Mouse (Mus musculus) bone marrow, adult 2 months (tissue): ENCODE data around the gene Zkscan6. TPM values are rescaled to one million over a fixed set of nuclear protein-coding genes. Genes with fewer than 3 reads are reported as not detected.

Source experiments
- H3K27ac ChIP-seq: fragments of 200-500 bp; 2 replicates; pipeline ENCODE4 v1.5.1; 2012; ENCODE audit warnings: low read depth, mild to moderate bottlenecking, control low read depth, inconsistent platforms, low read length; ENCODE audit not compliant: control insufficient read depth, poor library complexity, insufficient read depth
- H3K4me1 ChIP-seq: fragments of 200-500 bp; 2 replicates; pipeline ENCODE4 v1.6.1; 2011; ENCODE audit warnings: low read length; ENCODE audit not compliant: control insufficient read depth, insufficient read depth
- H3K4me3 ChIP-seq: fragments of 200-500 bp; replicated peaks from 2 replicates; pipeline ENCODE3; 2011; ENCODE audit warnings: mild to moderate bottlenecking, low read depth, low read length, control low read depth; ENCODE audit not compliant: control insufficient read depth
- CTCF ChIP-seq: fragments of 200-500 bp; IDR thresholded peaks from 2 replicates; pipeline ENCODE4 v1.5.1; 2011; ENCODE audit warnings: low read length, control low read depth; ENCODE audit not compliant: control insufficient read depth, insufficient read depth
- POLR2A ChIP-seq: fragments of 200-500 bp; IDR thresholded peaks from 2 replicates; pipeline ENCODE4 v1.6.1; 2011; ENCODE audit warnings: low read depth, mild to moderate bottlenecking, control low read depth, low read length, borderline replicate concordance; ENCODE audit not compliant: control insufficient read depth
- WGBS: fragments of 180-500 bp; shearing (Covaris S2); methylation state at CpG from one replicate; pipeline ENCODE4 v1.1.7; 2018; 5-methylcytosine and 5-hydroxymethylcytosine counted together
- polyA plus RNA-seq: library from polyadenylated mRNA; stranded (reverse); fragments of >200 nt; gene quantifications from 2 replicates; pipeline ENCODE4 v1.2.4, GENCODE M21; 2011; ENCODE audit warnings: low replicate concordance; ENCODE audit not compliant: missing spikeins, insufficient read depth, insufficient read length

The Zkscan6 gene
- polyA plus RNA-seq, 1 experiment = 16.2 TPM

GRCm38 (mm10) chr11:65776906-65777611 lies 29.9 kb upstream of the Zkscan6 start:
- peaks cover 2% of the 10 kb centered on the region; the same call in 1 of the 2 replicates for H3K4me1 ChIP-seq
- H3K27ac ChIP-seq = no peak overlapping the region
- 16% methylated on average over 2 of the region's 2 CpGs for WGBS
- H3K4me3 ChIP-seq = no peak overlapping the region
- TF ChIP-seq CTCF = no peak
- no peak for TF ChIP-seq POLR2A

GRCm38 (mm10) chr11:65777810-65778209 lies 29.2 kb upstream of the Zkscan6 start:
- no peak for TF ChIP-seq CTCF
- no peak for TF ChIP-seq POLR2A
- peaks cover 2% of the 10 kb centered on the region; the same call in 1 of the 2 replicates for H3K4me1 ChIP-seq
- 25% methylated on average over 5 of the region's 5 CpGs for WGBS
- H3K4me3 ChIP-seq = no peak overlapping the region
- no peak overlapping the region for H3K27ac ChIP-seq

GRCm38 (mm10) chr11:65779066-65779465 lies 27.9 kb upstream of the Zkscan6 start:
- H3K4me1 ChIP-seq = peaks cover 2% of the 10 kb centered on the region; the same call in 1 of the 2 replicates
- 62% methylated on average over 1 of the region's 1 CpGs for WGBS
- TF ChIP-seq CTCF = no peak
- no peak for TF ChIP-seq POLR2A

DNA sequence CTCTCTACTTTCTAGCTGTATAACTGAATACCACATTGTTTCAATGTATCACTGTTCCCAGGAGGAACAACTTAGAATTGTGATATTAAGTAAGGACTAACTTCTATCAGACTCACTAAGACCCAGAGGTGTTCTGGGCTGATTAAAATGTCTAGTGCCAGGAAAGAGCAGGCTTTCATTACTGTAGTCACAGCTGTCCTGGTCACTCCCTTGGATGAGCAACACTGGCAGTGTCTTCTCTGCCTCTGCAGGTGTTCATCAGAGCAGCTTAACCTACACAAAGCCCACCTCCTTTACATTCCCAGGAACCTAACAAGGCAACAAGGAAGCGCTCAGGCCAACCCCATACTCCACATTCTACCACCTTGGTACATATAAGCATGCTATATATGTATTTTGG lies 27.4 kb upstream of the Zkscan6 start:
- peaks cover 2% of the 10 kb centered on the region; the same call in 1 of the 2 replicates for H3K4me1 ChIP-seq
- H3K27ac ChIP-seq = no peak overlapping the region
- TF ChIP-seq CTCF (no peak), POLR2A (no peak)
- H3K4me3 ChIP-seq = no peak overlapping the region
- 87% methylated on average over 1 of the region's 1 CpGs for WGBS

More at GRCm38 (mm10) chr11:65779066-65779465, 27.9 kb upstream of the Zkscan6 start:
- H3K27ac ChIP-seq = no peak overlapping the region
- H3K4me3 ChIP-seq = no peak overlapping the region

- WGBS = 40% methylated on average over 3 of the region's 3 CpGs
- H3K4me3 ChIP-seq = no peak overlapping the region
- TF ChIP-seq CTCF = no peak
- peaks cover 2% of the 10 kb centered on the region; the same call in 1 of the 2 replicates for H3K4me1 ChIP-seq
- H3K27ac ChIP-seq = no peak overlapping the region
Observed at GRCm38 (mm10) chr11:65781596-65781995, 25.4 kb upstream of the Zkscan6 start.

DNA sequence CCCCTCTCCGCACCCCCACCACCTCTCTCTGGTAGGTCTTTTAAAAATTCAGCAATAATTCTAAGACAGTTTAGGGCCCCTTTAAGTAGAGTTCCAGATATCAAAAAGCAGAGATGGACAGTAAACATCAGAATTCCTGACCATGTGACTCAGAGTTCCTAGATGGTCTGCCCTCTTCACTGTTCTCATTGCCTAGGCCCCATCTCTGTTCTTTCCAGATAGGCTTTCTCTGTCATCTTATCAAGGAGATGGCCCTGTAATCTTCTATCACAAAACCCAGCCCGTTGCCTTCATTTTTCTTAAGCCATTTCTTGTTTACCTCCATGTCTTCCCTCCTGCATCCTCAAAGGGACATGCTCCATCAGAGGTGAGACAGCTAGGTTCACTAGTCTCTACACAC lies 20.8 kb upstream of the Zkscan6 start:
- TF ChIP-seq CTCF = no peak
- no peak overlapping the region for H3K4me3 ChIP-seq
- 74% methylated on average over 2 of the region's 2 CpGs for WGBS
- no peak overlapping the region for H3K27ac ChIP-seq
- H3K4me1 ChIP-seq = no peaks in the 10 kb centered on the region; the same call in 1 of the 2 replicates

GRCm38 (mm10) chr11:65787421-65788151 lies 19.4 kb upstream of the Zkscan6 start:
- Histone ChIP-seq H3K4me1 (no peaks in the 10 kb centered on the region; the same call in 1 of the 2 replicates), H3K27ac (peak overlapping the region; percentile 96), H3K4me3 (peak overlapping the region; percentile 74)
- TF ChIP-seq POLR2A (no peak), CTCF (no peak)
- WGBS = 1% methylated on average over 71 of the region's 71 CpGs

DNA sequence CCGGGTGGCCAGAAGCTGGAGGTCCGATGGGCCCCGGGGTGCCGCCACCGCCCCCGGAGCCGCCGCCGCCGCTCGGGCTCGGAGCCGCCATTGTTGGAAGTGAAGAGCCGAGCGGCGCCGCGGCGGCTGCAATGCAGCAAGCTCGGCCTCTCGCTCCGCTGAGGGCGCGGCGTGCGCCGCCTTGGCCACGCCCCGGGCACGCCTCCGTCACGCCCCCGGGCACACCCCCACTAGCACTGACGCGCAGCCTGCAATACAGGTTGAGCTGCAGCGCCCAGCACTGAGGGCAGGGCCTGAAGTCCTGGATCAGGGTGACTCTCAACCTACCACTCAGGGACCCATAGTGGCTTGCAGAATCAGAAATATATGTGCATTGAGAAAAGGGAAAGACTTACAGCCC lies 18.8 kb upstream of the Zkscan6 start, which contains the start of gene Map2k4:
Gene Map2k4, minus strand, starts transcription at position 144 of the 400 bp plus-strand sequence.
- H3K27ac ChIP-seq = peak within 1 kb of the TSS; percentile 96
- peak; percentile 91; the same call in 1 of the 2 replicates for TF ChIP-seq POLR2A
- TF ChIP-seq CTCF = 0 out of 2 replicates have a peak, but pooled peaks have one; percentile 10
- H3K4me1 ChIP-seq = no peaks in the 10 kb centered on the region; the same call in 1 of the 2 replicates
- peak within 1 kb of the TSS; percentile 74 for H3K4me3 ChIP-seq
- WGBS = under 1% methylated on average over 36 of the region's 36 CpGs
